Mouse (Mus musculus): Measurements from ENCODE around the gene Ano7.

The Ano7 gene

DNA sequence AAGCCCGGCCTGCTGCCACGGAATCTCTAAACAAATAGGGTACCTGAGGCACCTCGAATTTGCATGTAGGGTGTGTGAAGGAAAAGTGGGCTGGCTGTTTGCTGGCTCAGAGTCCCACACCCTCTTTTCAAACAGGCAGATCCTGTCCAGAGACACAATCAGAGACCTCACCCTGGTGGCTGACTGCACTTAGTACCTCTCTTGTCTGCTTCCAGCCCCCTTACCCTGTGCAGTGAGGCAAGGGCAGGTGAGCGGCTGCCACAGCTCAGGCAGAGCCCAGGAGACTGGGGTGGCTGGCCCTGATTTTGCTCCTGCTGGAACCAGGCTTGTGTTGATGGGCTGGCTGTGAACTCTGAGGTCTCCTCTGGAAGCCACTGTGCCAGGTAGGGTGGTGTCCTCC lies at the start of gene Ano7:
Gene Ano7 (plus strand): TSS at position 266 of the 400 bp plus-strand sequence.
- DNase-seq (ENCODE audit: low read depth, low spot score) = no peak

DNA sequence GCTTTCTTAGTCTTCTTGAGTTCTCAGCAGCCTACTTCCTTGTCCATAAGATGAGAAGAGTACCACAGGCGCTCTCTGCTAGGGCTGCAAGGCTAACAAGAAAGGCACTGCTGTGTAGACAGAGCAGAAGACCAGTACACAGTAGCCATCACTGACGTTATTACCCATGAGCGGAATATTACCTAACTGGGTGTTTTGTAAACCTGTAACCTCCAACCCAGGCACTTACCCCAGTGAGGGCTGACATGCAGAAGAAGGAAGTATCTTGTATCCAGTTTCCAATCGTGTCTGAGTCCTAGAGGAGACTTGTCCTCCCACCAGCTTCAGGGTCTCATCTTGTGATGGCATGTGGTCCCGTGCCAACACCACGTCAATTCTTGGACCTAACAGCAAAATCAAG lies 49.8 kb upstream of the Ano7 start:
- no peak for DNase-seq (ENCODE audit: low read depth, low spot score)

DNA sequence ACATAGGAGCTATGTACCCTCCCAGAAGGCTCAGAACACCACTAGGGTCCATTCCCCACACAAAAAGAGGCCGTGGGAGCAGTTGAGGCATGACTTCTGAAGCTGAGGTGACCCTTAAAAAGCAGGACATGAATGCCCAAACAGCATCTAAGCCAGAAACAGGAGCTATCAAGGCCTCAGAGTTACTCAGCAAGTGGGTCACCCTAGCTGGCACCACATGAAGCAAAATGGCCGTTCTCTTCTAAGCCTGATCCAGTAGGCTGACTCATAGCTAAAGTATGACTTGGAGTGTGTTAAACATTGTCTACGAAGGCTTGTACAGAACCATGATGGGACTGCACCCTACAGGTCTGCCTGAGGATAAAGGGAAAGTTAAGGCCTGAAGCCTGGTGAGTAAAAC lies 47.3 kb upstream of the Ano7 start:
- no peak for DNase-seq (ENCODE audit: low read depth, low spot score)

DNA sequence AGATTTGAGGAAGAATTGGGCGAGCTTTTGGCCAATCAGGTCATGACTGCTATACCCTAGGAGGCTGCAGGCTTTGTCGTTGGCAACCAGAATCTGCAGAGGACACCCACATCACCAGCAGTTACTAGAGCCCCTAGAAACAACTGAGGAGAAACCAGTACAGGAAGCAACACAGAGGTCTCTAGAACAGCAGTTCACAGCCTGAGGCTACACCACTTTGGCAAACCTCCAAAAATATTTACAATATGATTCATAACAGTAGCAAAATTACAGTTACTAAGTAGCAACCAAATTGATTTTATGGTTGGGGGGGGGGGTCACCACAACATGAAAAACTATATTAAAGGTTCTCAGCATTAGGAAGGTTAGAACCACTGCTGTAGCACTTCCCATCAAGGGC lies 39.1 kb upstream of the Ano7 start:
- no peak for DNase-seq (ENCODE audit: low read depth, low spot score)

DNA sequence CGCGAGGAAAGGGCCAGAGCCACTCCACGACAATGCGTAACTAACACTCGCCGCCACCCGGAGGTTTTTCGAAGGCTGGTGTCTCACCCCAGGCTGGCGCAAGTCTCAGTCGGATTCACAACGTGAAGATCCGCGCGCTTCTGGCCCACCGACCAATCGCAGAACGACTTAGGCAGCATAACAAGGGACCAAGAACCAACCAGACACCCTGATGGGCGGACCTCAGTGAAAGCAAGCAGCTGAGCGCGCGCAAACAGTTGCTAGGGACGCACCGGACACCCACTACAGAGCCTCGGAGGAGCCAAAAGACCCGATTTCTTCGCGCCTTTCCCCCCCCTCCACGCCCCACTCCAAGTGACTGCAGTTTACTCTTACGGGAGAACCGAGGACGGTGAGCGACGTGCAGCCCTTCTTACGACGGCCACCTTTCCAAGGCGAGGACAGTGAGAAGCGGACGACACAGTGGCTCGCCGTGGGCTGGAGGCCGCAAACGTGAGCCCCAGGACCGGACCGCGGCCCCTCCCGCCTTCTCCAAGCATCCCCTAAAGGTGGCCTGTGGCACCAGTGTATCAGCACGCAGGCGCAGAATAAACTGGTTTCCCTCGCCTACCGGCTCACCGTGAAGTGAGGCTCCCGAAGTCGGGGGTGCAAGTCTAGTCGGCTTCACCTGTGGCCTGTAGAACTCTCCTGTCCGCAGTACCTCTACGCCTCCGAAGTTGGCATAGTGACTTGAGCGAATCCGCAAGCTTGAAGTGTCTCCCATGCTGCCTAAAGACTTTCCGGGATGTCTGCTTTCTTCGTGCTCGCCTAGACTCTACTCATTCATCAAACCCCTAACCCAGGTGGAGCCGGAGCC lies 30.9 kb upstream of the Ano7 start, which contains the start of the genes Ppp1r7 and Pask:
Gene Ppp1r7 (plus strand): TSS at position 207 of the 856 bp plus-strand sequence.
Gene Pask (minus strand): TSS at position 835 of the 856 bp plus-strand sequence.
- peak; percentile 95 for DNase-seq (ENCODE audit: low read depth, low spot score)

DNA sequence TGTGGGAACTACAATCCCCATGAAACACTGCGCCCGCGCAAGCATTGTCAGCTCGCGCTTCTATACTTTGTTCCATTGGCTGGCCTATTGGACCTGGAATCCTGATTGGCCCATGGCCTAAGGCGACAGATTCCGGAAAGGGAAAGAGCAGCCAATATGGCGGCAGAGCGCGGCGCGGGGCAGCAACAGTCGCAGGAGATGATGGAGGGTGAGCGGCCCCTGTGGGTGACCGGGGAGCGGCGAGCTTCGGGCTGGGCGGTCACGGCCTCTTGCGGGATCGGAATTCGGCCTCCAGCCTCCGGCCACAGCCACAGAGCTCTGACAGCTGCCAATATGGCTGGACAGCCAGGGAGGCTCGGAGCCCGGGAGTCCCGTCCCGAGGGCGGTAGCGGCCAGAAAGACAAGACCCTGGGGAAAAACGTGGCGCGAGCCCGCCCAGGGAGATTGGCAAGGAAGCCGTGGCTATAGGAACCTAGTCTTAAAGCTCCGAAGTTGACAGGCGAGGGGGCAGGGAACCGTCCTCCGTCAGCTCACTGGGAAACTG lies 30.2 kb upstream of the Ano7 start:
- DNase-seq (ENCODE audit: low read depth, low spot score) = peak; percentile 96

DNA sequence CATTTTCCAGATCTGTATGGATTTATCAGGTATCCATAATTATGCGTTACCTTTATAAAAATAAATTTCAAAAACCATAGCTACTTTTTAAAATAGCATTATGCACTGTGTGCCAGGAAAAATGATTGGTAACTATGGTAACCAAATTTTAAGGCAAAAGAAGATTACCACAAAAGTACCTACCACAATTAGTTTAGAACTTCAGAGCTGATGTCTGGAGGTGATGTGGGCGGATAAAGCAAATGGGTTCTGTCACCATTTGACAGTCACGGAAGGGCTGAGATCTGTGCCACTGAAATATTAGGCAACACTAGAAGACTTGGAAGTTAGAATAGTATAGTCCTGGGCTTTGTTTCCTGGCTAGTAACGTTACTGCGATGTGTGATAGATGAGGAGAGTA lies 26.6 kb upstream of the Ano7 start:
- no peak for DNase-seq (ENCODE audit: low read depth, low spot score)

DNA sequence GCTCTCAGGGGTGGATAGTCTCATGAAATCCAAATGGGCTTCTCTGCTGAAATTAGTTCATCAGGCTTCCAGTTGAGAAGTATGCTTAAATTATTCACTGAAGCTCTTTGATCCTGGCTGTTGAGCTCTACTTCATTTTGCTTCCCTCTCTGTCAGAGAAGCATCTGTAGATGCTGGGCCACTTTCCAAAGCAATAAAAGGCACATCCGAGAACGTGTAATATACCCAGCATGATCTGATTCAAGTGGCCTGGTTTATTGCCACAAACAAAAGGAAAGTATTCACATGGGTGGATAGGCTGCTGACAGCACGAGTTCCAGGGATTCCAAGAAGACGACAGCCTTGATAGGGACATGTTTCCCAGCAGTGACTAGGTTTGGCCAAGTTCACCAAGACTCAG lies 24.0 kb upstream of the Ano7 start:
- no peak for DNase-seq (ENCODE audit: low read depth, low spot score)

DNA sequence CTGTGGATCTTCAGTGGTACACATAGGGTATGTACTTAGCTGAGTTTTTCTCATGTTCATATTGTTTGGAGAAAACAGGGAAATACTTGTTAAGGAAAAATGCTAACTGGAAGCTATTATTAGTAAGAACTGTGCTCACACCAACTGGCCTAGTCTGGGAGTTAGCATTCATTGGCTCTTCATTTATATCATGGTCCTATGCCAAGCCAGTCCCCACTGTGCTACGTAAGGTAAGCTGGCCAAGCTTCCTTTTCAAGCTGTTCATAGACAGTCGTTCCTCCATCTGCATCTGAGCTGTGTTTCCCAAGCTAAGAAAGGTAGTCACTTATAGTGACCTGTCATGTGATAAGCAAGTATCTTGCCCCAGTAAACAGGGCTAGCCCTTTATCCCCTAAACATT lies 21.0 kb upstream of the Ano7 start:
- no peak for DNase-seq (ENCODE audit: low read depth, low spot score)

DNA sequence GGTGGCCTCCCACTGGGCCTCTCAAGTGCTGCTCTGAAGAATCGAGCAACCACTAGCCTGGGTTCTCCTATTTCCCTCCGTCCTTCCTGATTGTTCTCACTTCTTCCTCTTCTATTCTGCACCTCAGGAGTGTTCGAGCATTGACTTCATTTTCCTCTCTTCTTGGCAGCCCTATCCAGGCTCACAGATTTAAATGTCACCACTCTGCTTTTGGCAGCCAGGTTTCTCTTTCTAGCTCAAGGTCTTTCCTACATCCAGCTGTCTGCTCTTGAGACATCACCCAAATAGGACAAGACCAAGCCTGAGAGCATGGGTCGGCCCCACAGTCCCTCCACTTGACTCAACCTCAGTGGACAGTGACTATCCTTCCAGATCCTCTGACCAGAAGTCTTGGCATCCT lies 11.1 kb upstream of the Ano7 start:
- DNase-seq (ENCODE audit: low read depth, low spot score) = no peak

DNA sequence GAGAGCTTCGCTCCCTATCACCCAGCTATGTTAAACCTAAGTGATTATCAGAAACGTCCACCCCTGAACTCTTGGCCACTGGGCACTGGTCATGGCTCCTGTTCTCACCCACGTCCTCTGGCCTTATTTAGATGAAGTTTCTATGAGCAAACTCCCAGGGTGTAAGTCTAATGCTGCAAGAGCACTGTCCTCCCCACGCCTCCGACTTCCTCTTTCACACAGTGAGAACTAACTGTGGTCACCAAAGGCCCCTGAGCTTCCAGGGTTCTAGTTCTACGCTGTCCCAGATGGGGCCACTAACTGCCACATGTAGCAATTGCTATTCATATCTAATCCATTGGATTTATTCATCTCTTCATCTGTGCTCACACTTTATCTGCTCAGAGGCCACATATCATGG lies 8.1 kb upstream of the Ano7 start:
- DNase-seq (ENCODE audit: low read depth, low spot score) = no peak

DNA sequence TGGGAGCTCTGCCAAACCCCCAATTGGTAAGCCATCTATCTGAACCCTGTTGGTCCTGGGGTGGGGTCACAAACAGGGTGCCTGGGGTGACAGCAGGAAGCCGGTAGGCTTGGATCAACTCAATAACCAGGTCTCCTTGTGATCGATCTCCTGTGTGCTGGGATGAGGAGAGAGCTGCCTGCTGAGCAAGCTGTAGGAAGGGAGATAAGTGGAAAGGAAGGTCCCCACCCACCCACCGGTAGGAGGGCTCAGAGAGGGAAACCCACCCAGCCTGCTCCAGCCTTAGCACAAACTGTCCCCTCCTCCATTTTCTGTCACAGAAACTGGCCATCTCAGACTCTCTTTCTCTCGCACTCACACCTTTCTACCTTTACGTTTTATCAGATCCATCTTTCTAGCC lies 3.6 kb downstream of the Ano7 start:
- DNase-seq (ENCODE audit: low read depth, low spot score) = no peak

DNA sequence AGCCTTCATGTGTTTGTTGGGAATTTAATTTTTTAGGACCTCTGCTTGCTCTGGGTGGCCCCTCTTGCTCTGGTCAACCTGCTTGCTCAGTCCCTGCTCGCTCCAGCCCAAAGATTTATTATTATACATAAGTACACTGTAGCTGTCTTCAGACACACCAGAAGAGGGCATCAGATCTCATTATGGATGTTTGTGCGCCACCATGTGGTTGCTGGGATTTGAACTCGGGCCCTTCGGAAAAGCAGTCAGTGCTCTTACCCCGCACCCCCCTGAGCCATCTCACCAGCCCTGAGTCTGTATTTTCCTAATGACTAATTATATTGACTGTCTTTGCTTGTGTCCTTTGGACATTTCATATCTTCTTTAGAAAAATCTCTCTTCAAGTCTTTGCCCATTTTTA lies 5.4 kb downstream of the Ano7 start:
- no peak for DNase-seq (ENCODE audit: low read depth, low spot score)

DNA sequence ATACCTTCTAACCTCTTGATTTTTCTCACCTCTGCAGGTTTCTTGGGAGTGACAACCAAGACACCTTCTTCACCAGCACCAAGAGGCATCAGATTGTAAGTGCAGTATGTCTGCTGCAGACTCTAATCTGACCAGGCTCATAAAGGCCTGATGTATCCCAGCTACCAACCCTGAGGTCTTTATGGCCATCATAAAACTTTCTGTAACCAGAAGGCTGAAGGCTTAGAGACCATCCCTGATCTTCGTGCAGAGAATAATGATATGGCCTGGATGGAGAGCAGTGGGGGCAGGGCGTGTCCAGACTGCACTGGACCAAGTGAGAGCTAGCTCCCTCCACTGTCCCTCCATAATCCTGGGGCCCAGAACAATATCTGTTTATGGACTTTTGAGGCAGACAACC lies 13.5 kb downstream of the Ano7 start:
- no peak for DNase-seq (ENCODE audit: low read depth, low spot score)

DNA sequence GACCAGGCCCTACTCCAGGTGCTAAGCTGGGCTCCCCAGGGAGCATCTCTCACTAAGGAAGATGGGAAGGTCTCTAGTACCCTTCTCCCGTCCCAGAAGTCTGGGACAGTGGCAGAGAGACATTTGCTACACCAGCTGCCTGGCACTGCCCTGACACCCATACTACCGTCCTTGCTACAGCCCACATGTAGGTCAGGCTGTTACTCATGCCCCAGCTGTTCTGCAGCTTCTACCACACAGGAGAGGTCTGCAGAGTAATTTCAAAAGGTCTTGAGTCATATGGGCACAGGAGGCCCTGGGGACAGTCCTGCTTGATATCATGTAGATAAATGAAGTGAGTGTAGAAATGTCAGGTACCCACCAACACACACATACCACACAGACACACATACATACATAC lies 15.2 kb downstream of the Ano7 start:
- no peak for DNase-seq (ENCODE audit: low read depth, low spot score)

DNA sequence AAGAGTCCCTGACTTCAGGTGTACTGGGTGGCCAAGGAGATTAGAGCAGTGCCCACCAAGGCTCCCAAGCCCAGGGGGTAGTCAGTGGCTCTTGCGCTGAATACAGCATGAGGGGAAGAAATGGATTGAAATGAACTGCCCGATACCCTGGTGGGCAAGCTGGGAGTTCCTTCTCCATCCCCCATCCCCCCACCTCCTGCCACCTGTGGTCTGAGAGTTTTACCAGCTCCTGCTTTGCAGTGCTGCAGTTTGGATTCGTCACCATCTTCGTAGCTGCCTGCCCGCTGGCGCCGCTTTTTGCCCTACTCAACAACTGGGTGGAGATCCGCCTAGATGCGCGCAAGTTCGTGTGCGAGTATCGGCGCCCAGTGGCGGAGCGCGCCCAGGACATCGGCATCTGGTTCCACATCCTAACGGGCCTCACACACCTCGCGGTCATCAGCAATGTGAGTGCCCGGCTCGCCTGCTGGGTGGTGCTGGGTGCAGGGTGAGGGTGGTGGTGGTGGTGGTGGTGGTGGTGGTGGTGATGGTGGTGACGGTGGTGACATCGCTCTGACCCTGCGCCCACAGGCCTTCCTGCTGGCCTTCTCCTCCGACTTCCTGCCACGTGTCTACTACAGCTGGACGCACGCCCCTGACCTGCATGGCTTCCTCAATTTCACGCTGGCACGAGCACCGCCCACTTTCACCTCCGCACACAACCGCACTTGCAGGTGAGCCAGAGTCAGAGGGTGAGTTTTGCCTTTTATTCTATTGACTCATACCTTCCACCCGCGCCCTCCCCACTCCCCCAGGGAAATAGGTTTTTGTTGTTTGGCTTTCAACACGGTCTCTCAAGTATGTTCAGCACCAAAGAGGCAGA lies 27.7 kb downstream of the Ano7 start:
- peak; percentile 2 for DNase-seq (ENCODE audit: low read depth, low spot score)

DNA sequence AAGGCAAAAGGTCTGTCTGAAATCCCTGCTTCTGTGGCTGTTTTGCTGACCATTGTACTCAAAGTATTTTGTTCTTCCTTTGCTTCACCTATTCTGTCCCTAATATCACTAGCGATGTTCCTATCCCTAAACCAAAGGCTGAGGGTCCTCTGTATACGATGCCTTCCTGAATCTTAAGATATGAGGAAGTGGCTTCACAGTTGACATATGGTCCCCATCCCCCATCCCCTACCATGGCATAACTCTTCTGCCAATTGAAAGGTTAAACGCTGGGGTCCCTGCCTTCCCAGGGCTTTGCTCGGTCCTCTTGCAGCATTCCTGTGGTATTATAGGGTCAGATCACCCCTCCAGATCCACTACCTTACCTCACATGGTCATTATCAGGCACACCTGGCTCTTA lies 29.7 kb downstream of the Ano7 start:
- DNase-seq (ENCODE audit: low read depth, low spot score) = peak; percentile 2

DNA sequence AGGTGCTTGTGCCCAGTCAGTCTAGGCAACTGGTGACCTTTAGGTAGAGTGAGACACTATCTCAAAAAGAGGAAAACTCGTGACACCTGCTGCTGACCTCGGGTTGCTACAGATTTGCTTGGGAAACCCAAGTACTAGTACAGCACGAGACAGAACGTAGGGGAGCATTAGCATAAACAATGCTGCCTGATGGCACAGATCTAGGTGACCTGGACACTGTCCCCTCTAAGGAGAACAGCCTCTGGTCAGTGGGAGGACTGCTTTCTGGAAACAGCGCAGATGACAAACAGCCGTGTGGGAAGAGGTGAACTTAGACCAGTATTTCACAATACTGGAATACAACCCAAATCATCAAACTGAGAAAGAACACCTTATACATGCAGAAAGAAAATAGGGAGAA lies 58.4 kb downstream of the Ano7 start:
- DNase-seq (ENCODE audit: low read depth, low spot score) = no peak

DNA sequence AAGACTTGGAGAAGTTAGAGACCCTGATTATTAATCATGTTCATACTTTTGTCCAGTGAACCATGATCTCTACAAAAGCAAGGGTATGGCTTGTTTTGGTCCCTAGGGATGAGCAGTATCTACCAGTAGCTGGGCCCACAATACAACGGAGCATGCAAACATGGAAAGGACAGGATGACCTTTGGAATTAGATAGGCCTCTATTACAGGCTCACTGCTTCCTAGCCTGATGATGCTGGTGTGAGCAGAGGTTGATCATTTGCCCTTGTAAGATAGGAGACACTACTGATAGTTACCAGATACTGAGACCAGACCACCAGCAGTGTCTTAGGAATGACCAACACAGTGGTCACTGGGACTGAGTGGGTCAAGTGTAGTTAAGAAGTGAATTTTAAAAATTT lies 65.6 kb downstream of the Ano7 start:
- DNase-seq (ENCODE audit: low read depth, low spot score) = no peak

DNA sequence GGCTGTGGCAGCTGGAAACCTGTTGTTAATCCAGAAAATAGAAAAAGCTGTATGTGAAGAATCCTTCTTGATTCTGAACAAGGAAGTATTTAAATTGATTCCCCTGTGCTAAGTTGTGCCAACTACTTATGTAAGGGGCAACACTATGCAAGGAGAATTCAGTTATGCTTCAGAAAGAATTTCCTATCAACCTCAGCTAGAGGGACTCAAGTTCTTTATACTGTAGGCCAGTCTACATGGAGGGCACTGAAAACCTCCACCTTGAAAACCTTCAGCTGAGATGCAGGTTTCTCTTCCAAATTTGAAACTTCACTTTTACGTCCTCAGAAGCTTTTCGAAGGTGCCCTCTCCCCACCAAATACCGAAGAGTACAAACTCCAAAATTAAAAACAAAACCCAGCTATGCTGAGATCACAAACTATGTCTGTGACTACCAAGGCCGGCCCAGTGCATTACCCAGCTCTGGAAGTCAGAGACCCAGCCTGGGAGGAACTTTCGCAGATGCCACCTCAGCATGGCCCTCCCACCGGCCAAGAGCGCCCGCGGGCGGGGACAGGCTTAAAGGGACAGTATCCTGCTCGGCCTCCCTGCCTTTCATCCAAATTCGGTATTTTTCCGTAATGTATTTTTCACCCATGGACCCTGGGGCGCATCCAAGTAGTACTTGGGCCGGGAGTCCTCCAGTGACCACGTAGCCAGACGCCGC lies 70.8 kb downstream of the Ano7 start:
- DNase-seq (ENCODE audit: low read depth, low spot score) = peak; percentile 62

DNA sequence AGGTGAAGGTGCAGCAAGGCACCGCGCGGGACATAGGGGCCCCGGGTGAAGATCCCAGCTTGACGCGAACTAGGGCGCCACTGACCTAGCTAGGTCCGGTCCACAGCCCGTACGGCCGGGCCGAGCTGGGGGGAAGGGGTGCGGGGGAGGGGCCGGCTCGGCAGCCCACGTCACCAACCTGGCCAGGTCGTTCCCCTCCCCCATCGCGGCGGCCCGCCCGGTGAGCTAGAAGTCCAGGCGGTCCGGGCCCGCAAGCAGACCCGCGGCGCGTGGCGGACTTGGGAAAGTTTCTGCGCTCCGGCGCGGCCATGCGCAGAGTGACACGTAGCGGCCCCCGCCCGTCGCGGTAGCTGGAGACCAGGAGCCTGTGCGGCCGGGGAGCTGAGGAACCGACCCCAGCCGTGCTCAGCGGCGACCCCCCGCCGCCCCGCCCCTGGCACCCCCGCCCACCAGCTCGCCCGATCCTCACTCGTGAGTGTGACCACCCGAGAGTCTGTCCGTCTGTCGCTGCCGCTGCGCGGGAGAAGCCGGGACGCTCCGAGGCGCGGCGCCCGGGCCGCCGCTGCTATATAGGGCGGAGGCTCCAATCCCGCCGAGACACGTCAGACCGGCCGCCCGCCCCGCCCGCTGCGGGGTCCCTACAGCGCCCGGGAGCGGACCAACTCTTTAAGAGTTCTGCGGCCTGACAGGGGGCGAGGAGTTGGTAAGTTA lies 71.5 kb downstream of the Ano7 start:
- DNase-seq (ENCODE audit: low read depth, low spot score) = peak; percentile 68

All from forelimb bud, embryonic 11.5 days (tissue).